Mouse (Mus musculus) heart, postnatal 25 days (tissue): ENCODE measurements at regions not wholly inside any gene's neighbourhood (a gene's known extent, or its start where the extent isn't known, plus 50 kb on each side); places are given as distances from the start of the nearest gene placed in this dataset.
A peak's percentile ranks its signal among the peaks of the same experiment; 100 is the strongest.

Source experiments
- DNase-seq: peaks from one replicate; pipeline ENCODE4 v3.0.0; 2022; ENCODE audit warnings: low spot score
- intact Hi-C: fragments of 180-260 bp; cut with DNase I; formaldehyde crosslinking; loops from one replicate; pipeline ENCODE4 v1.15.1; 2025

- no peak for DNase-seq
These were observed 475.7 kb downstream of the Rapgef2 start for GRCm38 (mm10) chr3:78810431-78811152.

DNA sequence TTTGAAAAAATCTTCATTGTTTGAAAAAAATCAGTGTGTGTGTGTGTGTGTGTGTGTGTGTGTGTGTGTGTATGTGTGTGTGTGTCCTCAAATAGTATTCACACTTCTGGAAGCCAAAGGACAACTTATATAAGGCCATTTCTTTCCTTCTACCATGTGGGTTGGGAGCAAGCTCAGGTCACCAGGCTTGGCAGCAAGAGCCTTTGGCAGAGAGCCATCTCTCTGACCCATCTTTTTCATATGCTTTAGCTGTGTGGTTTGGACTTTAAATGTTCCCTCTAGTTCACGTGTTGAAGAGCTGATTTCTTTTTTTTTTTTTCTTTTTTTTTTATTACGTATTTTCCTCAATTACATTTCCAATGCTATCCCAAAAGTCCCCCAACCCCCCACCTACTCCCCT, 483.1 kb downstream of the Rapgef2 start:
- intact Hi-C loops: no loop called here
- DNase-seq: no peak

More at GRCm38 (mm10) chr3:78810431-78811152, 475.7 kb downstream of the Rapgef2 start:
- intact Hi-C loops: no loop called here

DNA sequence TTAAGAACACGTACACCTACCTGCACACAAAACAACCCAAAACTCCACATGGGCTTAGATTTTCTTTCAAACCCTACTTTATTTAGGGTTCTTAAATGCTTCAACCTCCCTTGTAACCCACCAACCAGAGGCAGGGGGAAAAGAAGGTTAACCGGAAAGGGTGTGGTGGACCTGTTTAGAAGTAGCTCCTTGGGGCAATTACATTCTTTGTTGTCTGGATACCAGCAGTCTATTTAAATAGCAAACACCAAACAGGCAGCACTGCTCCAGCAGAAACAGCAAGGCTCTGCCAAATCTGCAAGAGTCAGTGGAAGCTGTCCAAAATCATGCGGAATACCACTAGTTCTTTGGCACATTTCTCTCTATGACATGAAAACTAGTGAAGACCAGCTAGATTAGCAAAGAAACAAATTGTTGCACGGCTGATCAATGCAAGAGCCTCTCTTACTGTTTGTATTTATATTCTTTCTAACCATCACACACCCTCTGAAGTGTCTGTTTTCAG, 490.3 kb downstream of the Rapgef2 start:
- intact Hi-C loops: no loop called here
- DNase-seq: no peak

GRCm38 (mm10) chr3:78792440-78793057, 493.8 kb downstream of the Rapgef2 start:
- intact Hi-C loops: no loop called here
- no peak for DNase-seq

DNA sequence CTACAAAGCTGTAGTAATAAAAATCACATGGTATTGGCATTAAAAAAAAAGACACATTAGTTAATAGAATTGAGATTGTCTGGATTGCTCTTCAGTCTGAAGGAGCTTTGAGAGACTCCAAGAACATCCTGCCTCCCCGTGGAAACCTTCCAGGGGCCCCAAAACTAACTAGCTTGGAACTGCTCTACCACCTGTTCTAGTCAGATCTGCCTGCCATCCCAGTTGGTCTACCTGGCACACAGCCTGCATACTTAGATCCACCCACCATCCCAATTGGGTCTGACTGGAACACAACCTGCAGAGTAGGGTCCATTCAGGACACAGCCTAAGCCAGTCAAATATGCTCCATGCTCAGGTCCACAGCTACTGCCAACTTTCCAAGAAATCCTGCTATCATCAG, 503.6 kb downstream of the Rapgef2 start:
- no peak for DNase-seq
- intact Hi-C loops: no loop called here

GRCm38 (mm10) chr3:78755686-78756476, 530.4 kb downstream of the Rapgef2 start:
- intact Hi-C loops: no loop called here
- no peak for DNase-seq

DNA sequence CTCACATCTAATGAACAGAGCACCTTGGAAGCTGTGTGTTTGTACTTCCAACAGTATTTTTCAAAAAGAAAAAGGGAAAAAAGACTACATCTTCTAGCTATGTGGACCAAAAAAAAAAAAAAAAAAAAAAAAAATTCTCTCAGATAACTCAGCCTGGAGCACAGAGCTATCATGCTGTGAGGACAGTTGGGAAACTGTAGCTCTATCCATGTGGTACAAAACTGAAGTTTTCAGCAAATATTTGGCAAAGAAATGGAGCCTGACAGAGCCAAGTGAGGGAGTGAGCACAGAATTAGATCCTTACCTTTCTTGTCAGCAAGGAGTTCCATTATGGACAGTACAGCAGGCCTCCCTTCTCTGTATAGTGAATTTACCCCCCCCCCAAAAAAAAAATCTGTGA, 550.2 kb downstream of the Rapgef2 start:
- intact Hi-C loops: no loop called here
- no peak for DNase-seq

- intact Hi-C loops: no loop called here
- DNase-seq: no peak
These were observed 569.6 kb downstream of the Rapgef2 start for GRCm38 (mm10) chr3:78716691-78717090.

GRCm38 (mm10) chr3:78707687-78708086, 578.6 kb downstream of the Rapgef2 start:
- DNase-seq: no peak
- intact Hi-C loops: no loop called here

DNA sequence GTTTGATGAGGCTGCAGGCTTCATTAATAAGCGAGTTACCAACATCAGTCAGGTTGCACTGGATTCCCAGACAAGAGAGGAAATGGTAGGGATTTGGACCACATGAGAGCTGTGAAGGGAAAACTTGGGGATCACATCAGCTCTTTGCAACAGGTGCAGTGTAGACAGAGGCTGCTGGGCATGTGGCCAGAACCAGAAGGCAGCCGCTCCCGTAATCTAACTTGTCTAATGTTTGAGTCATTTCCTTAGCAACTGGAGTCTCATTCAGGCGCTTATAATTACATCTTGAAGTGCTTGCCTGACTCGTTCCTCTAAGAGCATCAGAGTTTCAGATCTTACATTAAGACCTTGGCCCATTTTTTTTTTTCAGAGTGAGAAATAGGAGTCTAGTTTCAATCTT, 587.4 kb downstream of the Rapgef2 start:
- no peak for DNase-seq
- intact Hi-C loops: no loop called here

DNA sequence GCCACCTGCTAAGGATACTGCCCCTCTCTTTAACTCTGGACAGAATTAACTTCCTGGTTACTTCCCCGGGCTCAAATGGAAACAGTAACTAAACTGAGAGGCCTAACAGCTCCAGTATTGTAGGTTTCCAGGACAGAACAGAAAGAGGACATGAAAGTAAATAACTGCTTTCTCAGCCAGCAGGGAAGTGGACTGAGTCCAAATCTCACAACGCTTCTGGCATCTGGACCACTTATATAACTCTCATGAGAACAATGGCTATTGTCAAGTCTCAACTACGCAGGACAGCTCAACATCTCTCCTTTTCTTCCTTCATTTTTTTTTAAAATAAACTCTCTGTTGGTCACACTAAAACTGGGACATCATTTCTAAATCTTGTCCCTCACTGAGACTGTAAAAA, 594.8 kb downstream of the Rapgef2 start:
- intact Hi-C loops: no loop called here
- DNase-seq: peak; percentile 2

DNA sequence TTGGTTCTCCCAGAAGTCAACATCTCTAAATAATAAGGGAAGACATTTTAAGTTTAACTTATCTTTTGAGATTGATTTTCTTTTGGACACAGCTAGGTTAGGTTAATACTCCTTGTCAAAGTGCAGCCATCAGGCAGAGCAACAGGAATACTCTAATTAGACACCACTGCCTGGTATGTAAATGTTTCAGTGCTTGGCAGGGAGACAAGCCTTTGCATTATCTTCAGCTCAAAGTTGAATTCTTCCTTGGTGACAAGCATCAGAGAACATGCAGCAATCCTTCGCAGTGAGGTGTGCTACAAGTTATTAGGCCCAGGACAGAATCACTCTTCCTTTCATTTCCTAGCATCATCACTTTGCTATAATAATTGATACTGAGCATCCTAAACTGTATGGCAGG, 608.7 kb downstream of the Rapgef2 start:
- intact Hi-C loops: no loop called here
- DNase-seq: no peak

GRCm38 (mm10) chr3:78676806-78677205, 609.5 kb downstream of the Rapgef2 start:
- intact Hi-C loops: no loop called here
- no peak for DNase-seq

GRCm38 (mm10) chr3:78674529-78675187, 611.7 kb downstream of the Rapgef2 start:
- intact Hi-C loops: no loop called here
- no peak for DNase-seq

- DNase-seq: no peak
- intact Hi-C loops: no loop called here
These were observed 618.3 kb downstream of the Rapgef2 start for GRCm38 (mm10) chr3:78668050-78668449.

GRCm38 (mm10) chr3:78667374-78668023, 618.8 kb downstream of the Rapgef2 start:
- no peak for DNase-seq
- intact Hi-C loops: no loop called here

DNA sequence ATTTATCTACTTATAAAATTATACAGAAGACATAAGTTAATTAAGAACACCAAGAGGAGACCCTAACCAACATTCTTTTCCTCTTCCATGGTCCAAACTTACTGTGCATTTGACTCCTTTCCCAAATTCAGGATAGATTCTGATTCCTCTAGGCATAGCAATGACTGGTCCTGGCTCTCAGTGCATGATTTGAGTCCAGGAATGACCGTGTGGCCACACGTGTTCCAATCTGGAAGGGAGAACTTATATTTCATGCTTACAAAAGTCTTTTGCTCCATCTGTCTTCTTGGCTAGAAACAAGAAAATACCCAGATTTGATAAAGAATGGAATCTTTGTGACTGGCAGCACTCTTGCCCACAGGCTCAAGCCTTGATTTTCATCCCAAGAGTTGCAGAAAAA, 638.2 kb downstream of the Rapgef2 start:
- intact Hi-C loops: no loop called here
- DNase-seq: no peak

DNA sequence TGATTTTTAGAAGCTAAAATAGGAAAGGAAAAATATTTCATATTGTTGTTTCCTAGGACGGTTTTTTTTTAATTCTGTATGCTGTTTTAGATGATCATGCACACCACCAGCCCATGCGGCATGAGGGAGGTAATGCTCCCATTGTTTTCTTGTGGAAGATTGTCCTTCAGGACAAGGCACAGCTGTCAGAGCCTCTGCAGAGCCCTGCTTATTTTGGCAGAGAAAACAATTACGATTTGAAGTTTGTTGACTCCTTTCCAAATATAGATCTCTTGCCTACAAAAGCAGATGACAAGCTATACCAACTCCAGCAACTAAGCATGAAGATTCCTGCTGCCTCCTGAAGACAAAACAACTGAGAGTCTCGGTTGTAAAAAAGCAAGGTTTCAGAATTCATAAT, 650.9 kb downstream of the Rapgef2 start:
- intact Hi-C loops: no loop called here
- DNase-seq: no peak

GRCm38 (mm10) chr3:78618900-78619299, 667.4 kb downstream of the Rapgef2 start:
- intact Hi-C loops: no loop called here
- DNase-seq: peak; percentile 6

DNA sequence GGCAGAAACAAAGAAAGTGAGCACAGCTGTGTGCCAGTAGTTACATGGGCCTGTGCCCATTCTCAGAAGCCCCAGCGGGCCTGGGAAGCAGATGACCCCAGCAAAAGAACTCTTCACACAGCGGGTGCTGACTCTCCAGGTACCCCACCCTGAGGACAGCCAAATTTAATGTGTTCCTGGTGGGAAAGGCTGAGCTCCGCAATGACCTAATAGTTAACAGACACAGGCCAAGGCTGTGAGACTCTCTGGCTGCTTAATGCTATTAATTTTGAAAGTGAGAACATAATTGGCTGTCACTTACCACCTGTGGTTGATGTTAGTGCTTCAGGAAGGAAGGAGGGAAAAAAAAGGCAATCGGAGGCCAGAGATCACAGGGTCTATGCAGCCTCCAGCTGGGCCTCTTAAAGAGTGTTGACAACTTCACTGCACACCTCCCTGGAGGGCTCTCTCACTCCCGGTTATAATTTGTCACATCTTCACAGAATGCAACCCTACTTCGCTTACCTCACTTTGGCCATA, 691.5 kb downstream of the Rapgef2 start:
- intact Hi-C loops: no loop called here
- no peak for DNase-seq
